Comparison of ENCODE assay signal across 9 mouse cellular contexts in genomic region chr11:76496086-76496771, GRCm38 (mm10).
DNase-seq lines count a peak whose midpoint lies in the region; ATAC-seq and TF ChIP-seq lines count a peak whose summit lies in the region.
"Had no signal": no experiment of that assay in that cellular context is flagged by ENCODE, and none has a peak within 500 bp of the region (broad histone marks: within the 10 kb centered on the region; RNA-seq: fewer than 3 reads in every experiment).

No protein-coding gene starts in this region.

- DNase-seq in CD8-positive naive resting alpha-beta T cell, adult 2 months (ENCODE audit: low read depth in 2 of 2, low spot score in 2 of 2), result peak; percentile 38 to 55
- no peak for DNase-seq in layer of hippocampus, adult 18-20 months (ENCODE audit: low spot score in 2 of 2)
- no peak for DNase-seq in urinary bladder, postnatal 4 days (ENCODE audit: low spot score in 2 of 2)

- no peak for ATAC-seq in heart, embryonic 16.5 days (replicated peaks; ENCODE audit: extremely low read depth, insufficient read depth, low FRiP score)
- no peak for ATAC-seq in heart, embryonic 11.5 days (replicated peaks; ENCODE audit: insufficient number of reproducible peaks, low FRiP score, low TSS enrichment)
- no peak for ATAC-seq in limb, embryonic 12.5 days (ENCODE audit: insufficient number of reproducible peaks, insufficient read depth, low FRiP score, low TSS enrichment, low read depth)

- H3K4me3 ChIP-seq in heart, embryonic 16.5 days (ENCODE audit: low read length), result no peak overlapping the region
- no peak overlapping the region for H3K4me3 ChIP-seq in heart, embryonic 11.5 days (ENCODE audit: low read depth, low read length)
- no peak overlapping the region for H3K4me3 ChIP-seq in cortical plate, adult 2 months (ENCODE audit: insufficient read depth, low read length)
- H3K4me3 ChIP-seq in limb, embryonic 12.5 days (replicated peaks), result no peak overlapping the region
- H3K4me3 ChIP-seq in small intestine, adult 2 months (ENCODE audit: low read depth, low read length), result no peak overlapping the region

- no peak for TF ChIP-seq POLR2A in cortical plate, adult 2 months (IDR thresholded peaks at IDR 0.05; ENCODE audit: extremely low read depth, insufficient read depth, low read length)
- TF ChIP-seq POLR2A in small intestine, adult 2 months (IDR thresholded peaks at IDR 0.05; ENCODE audit: low read depth, low read length), result no peak

- H3K9me3 ChIP-seq in heart, embryonic 16.5 days (replicated peaks; ENCODE audit: control insufficient read depth, low read length), result no peaks in the 10 kb centered on the region
- H3K9me3 ChIP-seq in heart, embryonic 11.5 days (replicated peaks; ENCODE audit: control insufficient read depth, low read length), result no peaks in the 10 kb centered on the region
- no peaks in the 10 kb centered on the region for H3K9me3 ChIP-seq in limb, embryonic 12.5 days
- H3K9me3 ChIP-seq: embryonic facial prominence, embryonic 12.5 days had no signal

- 75% methylated on average over 6 of the region's 6 CpGs for WGBS in heart, embryonic 16.5 days
- 66% methylated on average over 6 of the region's 6 CpGs for WGBS in heart, embryonic 11.5 days (ENCODE audit: insufficient replicate concordance)
- WGBS in limb, embryonic 12.5 days, result 43% methylated on average over 6 of the region's 6 CpGs
- WGBS in small intestine, adult 2 months, result 35% methylated on average over 6 of the region's 6 CpGs

- peaks cover 66% of the 10 kb centered on the region for H3K4me1 ChIP-seq in heart, embryonic 16.5 days (ENCODE audit: control insufficient read depth, insufficient read depth, low read length)
- peaks cover 65% of the 10 kb centered on the region for H3K4me1 ChIP-seq in heart, embryonic 11.5 days (ENCODE audit: control insufficient read depth, insufficient read depth, low read length)
- peaks cover 22% of the 10 kb centered on the region for H3K4me1 ChIP-seq in cortical plate, adult 2 months (ENCODE audit: control insufficient read depth, insufficient read depth, low read length)
- H3K4me1 ChIP-seq in limb, embryonic 12.5 days (replicated peaks), result peaks cover 92% of the 10 kb centered on the region
- peaks cover 27% of the 10 kb centered on the region for H3K4me1 ChIP-seq in small intestine, adult 2 months (ENCODE audit: control insufficient read depth, insufficient read depth, insufficient read length, low read length)

- H3K36me3 ChIP-seq in heart, embryonic 16.5 days (ENCODE audit: control insufficient read depth, insufficient read depth), result no peaks in the 10 kb centered on the region
- H3K36me3 ChIP-seq in heart, embryonic 11.5 days (ENCODE audit: control insufficient read depth, insufficient read depth, low read length), result no peaks in the 10 kb centered on the region
- H3K36me3 ChIP-seq in limb, embryonic 12.5 days, result no peaks in the 10 kb centered on the region
- H3K36me3 ChIP-seq in small intestine, adult 2 months (ENCODE audit: control insufficient read depth, insufficient read depth, low read length), result no peaks in the 10 kb centered on the region
- H3K36me3 ChIP-seq: embryonic facial prominence, embryonic 12.5 days had no signal

- TF ChIP-seq CTCF in cortical plate, adult 2 months (IDR thresholded peaks at IDR 0.05; ENCODE audit: extremely low read depth, insufficient read depth, low read length), result peak; percentile 39
- TF ChIP-seq CTCF in small intestine, adult 2 months (IDR thresholded peaks at IDR 0.05; ENCODE audit: extremely low read depth, insufficient read length, insufficient replicate concordance, low read depth, low read length), result peak; percentile 67; the same call in 1 of the 2 replicates

- H3K9ac ChIP-seq in heart, embryonic 16.5 days (ENCODE audit: low read length), result no peak overlapping the region
- no peak overlapping the region for H3K9ac ChIP-seq in heart, embryonic 11.5 days (ENCODE audit: low read depth, low read length)
- H3K9ac ChIP-seq in limb, embryonic 12.5 days (replicated peaks), result no peak overlapping the region
- H3K9ac ChIP-seq: embryonic facial prominence, embryonic 12.5 days had no signal

- no peaks in the 10 kb centered on the region for H3K27me3 ChIP-seq in heart, embryonic 16.5 days (ENCODE audit: control insufficient read depth, insufficient read depth, low read length)
- H3K27me3 ChIP-seq in heart, embryonic 11.5 days (ENCODE audit: control insufficient read depth, insufficient read depth, low read length), result no peaks in the 10 kb centered on the region
- no peaks in the 10 kb centered on the region for H3K27me3 ChIP-seq in limb, embryonic 12.5 days
- no peaks in the 10 kb centered on the region for H3K27me3 ChIP-seq in small intestine, adult 2 months (ENCODE audit: control insufficient read depth, insufficient read depth, low read length)
- H3K27me3 ChIP-seq: embryonic facial prominence, embryonic 12.5 days had no signal

- H3K4me2 ChIP-seq in heart, embryonic 16.5 days (ENCODE audit: low read depth, low read length), result no peak overlapping the region
- H3K4me2 ChIP-seq in heart, embryonic 11.5 days, result no peak overlapping the region
- H3K4me2 ChIP-seq in limb, embryonic 12.5 days, result peak overlapping the region; percentile 87

- peak overlapping the region; percentile 97 for H3K27ac ChIP-seq in heart, embryonic 16.5 days (ENCODE audit: low read length)
- no peak overlapping the region for H3K27ac ChIP-seq in heart, embryonic 11.5 days (ENCODE audit: low read depth, low read length)
- no peak overlapping the region for H3K27ac ChIP-seq in cortical plate, adult 2 months (ENCODE audit: insufficient read depth, low read length)
- peak overlapping the region; percentile 100 for H3K27ac ChIP-seq in limb, embryonic 12.5 days
- H3K27ac ChIP-seq in small intestine, adult 2 months (ENCODE audit: insufficient read depth, low read depth, low read length), result 0 out of 2 replicates have a peak overlapping the region, but pooled peaks have one; percentile 0

Comparison
In these comparisons a context has a peak if more than half of its experiments do, and no peak if none do; other contexts are left out.
1. H3K27ac ChIP-seq: peak in heart, embryonic 16.5 days (single experiment), limb, embryonic 12.5 days (single experiment) and small intestine, adult 2 months (single experiment); none in heart, embryonic 11.5 days (single experiment) and cortical plate, adult 2 months (single experiment).
2. DNase-seq: peak in CD8-positive naive resting alpha-beta T cell, adult 2 months (2 of 2); none in layer of hippocampus, adult 18-20 months (0 of 2) and urinary bladder, postnatal 4 days (0 of 2).